8 mouse cellular contexts compared by ENCODE assay signal in genomic region chr2:74715504-74716241, GRCm38 (mm10). TPM values are rescaled to one million over a fixed set of nuclear protein-coding genes. Genes with fewer than 3 reads are reported as not detected.
A peak's percentile ranks its signal among the peaks of the same experiment; 100 is the strongest.
DNase-seq lines count a peak whose midpoint lies in the region; ATAC-seq lines count a peak whose summit lies in the region.

No protein-coding gene starts in this region.

- intact Hi-C loops in left cerebral cortex, postnatal 4 days (cut with DNase I): loop anchor here (5.0 kb wide), 5 partner anchors 247 to 872 kb away; no protein-coding TSS in a partner anchor

- peaks cover 99% of the 10 kb centered on the region for H3K27me3 ChIP-seq in midbrain, embryonic 12.5 days
- H3K27me3 ChIP-seq in stomach, embryonic 14.5 days (ENCODE audit: control insufficient read depth, insufficient read depth, low read length): peaks cover 63% of the 10 kb centered on the region

- peak; percentile 79 for ATAC-seq in midbrain, embryonic 12.5 days (ENCODE audit: low FRiP score, low read depth)
- ATAC-seq in stomach, embryonic 14.5 days (ENCODE audit: insufficient number of reproducible peaks, insufficient read depth, low FRiP score, low read depth): peak; percentile 58

- no peaks in the 10 kb centered on the region for H3K9me3 ChIP-seq in midbrain, embryonic 12.5 days
- no peaks in the 10 kb centered on the region for H3K9me3 ChIP-seq in stomach, embryonic 14.5 days (ENCODE audit: control insufficient read depth, low read depth, low read length)

- H3K36me3 ChIP-seq in midbrain, embryonic 12.5 days: no peaks in the 10 kb centered on the region
- H3K36me3 ChIP-seq in stomach, embryonic 14.5 days (ENCODE audit: control insufficient read depth, insufficient read depth, low read length): no peaks in the 10 kb centered on the region

- peak overlapping the region; percentile 18; the same call in 1 of the 2 replicates for H3K4me3 ChIP-seq in midbrain, embryonic 12.5 days
- H3K4me3 ChIP-seq in stomach, embryonic 14.5 days (ENCODE audit: low read depth, low read length): peak overlapping the region; percentile 11; the same call in 1 of the 2 replicates

- 3% methylated on average over 26 of the region's 26 CpGs for WGBS in midbrain, embryonic 12.5 days
- WGBS in stomach, embryonic 14.5 days: 3% methylated on average over 26 of the region's 26 CpGs

- H3K9ac ChIP-seq in midbrain, embryonic 12.5 days (replicated peaks): no peak overlapping the region
- no peak overlapping the region for H3K9ac ChIP-seq in stomach, embryonic 14.5 days (replicated peaks; ENCODE audit: low read depth, low read length)

- peaks cover 10% of the 10 kb centered on the region for H3K4me1 ChIP-seq in midbrain, embryonic 12.5 days
- no peaks in the 10 kb centered on the region; the same call in 1 of the 2 replicates for H3K4me1 ChIP-seq in stomach, embryonic 14.5 days (ENCODE audit: control insufficient read depth, insufficient read depth, low read length)

- peak overlapping the region; percentile 45 for H3K4me2 ChIP-seq in midbrain, embryonic 12.5 days (replicated peaks)
- H3K4me2 ChIP-seq in stomach, embryonic 14.5 days (replicated peaks; ENCODE audit: low read depth, low read length): peak overlapping the region; percentile 42

- peak; percentile 82 for DNase-seq in 3134 (ENCODE audit: extremely low read depth, insufficient read length, low spot score)
- DNase-seq in adrenal gland, adult 18-20 months (ENCODE audit: low spot score in 2 of 2): peak; percentile 93 to 95
- peak; percentile 91 for DNase-seq in embryo, embryonic 9.5 days (ENCODE audit: extremely low spot score)
- peak; percentile 81 to 91 for DNase-seq in heart, adult 18-20 months
- DNase-seq in kidney, adult 11 months: peak; percentile 85
- DNase-seq in left cerebral cortex, postnatal 4 days: peak; percentile 92

- no peak overlapping the region for H3K27ac ChIP-seq in midbrain, embryonic 12.5 days (replicated peaks)
- H3K27ac ChIP-seq in stomach, embryonic 14.5 days (ENCODE audit: low read length): no peak overlapping the region

RNA-seq across cellular contexts. Expression of gene Hoxd4, which starts 3.9 kb away (rescaled TPM):
- 10 to 100 TPM; 14.9 to 19.6 TPM for total RNA-seq in adrenal gland, adult 18-20 months (2021)
- under 1 TPM; 0.25 to 0.26 TPM for total RNA-seq in heart, adult 18-20 months (2021)
- not detected for total RNA-seq in left cerebral cortex, postnatal 4 days (2021)
- polyA plus RNA-seq in midbrain, embryonic 12.5 days (2016; fragmentation: Nextera tagmentation; extraction: Ambion mirVana): not detected in 2 replicates
- 0.81 and 0.87 TPM in 2 replicates for polyA plus RNA-seq in stomach, embryonic 14.5 days (2014; fragmentation: Nextera tagmentation; extraction: Ambion mirVana)

RNA-seq across cellular contexts. Expression of gene Hoxd3, which starts 3.9 kb away (rescaled TPM):
- total RNA-seq in adrenal gland, adult 18-20 months (2021): under 1 TPM; 0.89 to 0.90 TPM
- total RNA-seq in heart, adult 18-20 months (2021): not detected
- not detected for total RNA-seq in left cerebral cortex, postnatal 4 days (2021)
- polyA plus RNA-seq in midbrain, embryonic 12.5 days (2016; fragmentation: Nextera tagmentation; extraction: Ambion mirVana): not detected in 2 replicates
- 14.5 and 16.2 TPM in 2 replicates for polyA plus RNA-seq in stomach, embryonic 14.5 days (2014; fragmentation: Nextera tagmentation; extraction: Ambion mirVana)

RNA-seq across cellular contexts. Expression of gene Gm28230, which starts 10.9 kb away (rescaled TPM):
- 1 to 10 TPM; 1.6 to 2.8 TPM for total RNA-seq in adrenal gland, adult 18-20 months (2021)
- not detected for total RNA-seq in heart, adult 18-20 months (2021)
- total RNA-seq in left cerebral cortex, postnatal 4 days (2021): not detected
- not detected in 2 replicates for polyA plus RNA-seq in midbrain, embryonic 12.5 days (2016; fragmentation: Nextera tagmentation; extraction: Ambion mirVana)
- polyA plus RNA-seq in stomach, embryonic 14.5 days (2014; fragmentation: Nextera tagmentation; extraction: Ambion mirVana): 0.10 TPM in 1 of 2 replicates, not detected in the other

RNA-seq across cellular contexts. Expression of gene Hoxd8, which starts 11.3 kb away (rescaled TPM):
- total RNA-seq in adrenal gland, adult 18-20 months (2021): 10 to 100 TPM; 24.6 to 36.4 TPM
- 1 to 10 TPM in 1 of 2 experiments, under 1 TPM in 1; 0.65 to 2.3 TPM for total RNA-seq in heart, adult 18-20 months (2021)
- under 1 TPM; 0.22 to 0.76 TPM for total RNA-seq in left cerebral cortex, postnatal 4 days (2021)
- 0.08 and 0.15 TPM in 2 replicates for polyA plus RNA-seq in midbrain, embryonic 12.5 days (2016; fragmentation: Nextera tagmentation; extraction: Ambion mirVana)
- polyA plus RNA-seq in stomach, embryonic 14.5 days (2014; fragmentation: Nextera tagmentation; extraction: Ambion mirVana): 2.6 and 2.9 TPM in 2 replicates

RNA-seq across cellular contexts. Expression of gene Hoxd9, which starts 18.1 kb away (rescaled TPM):
- total RNA-seq in adrenal gland, adult 18-20 months (2021): 1 to 10 TPM; 3.5 to 4.3 TPM
- total RNA-seq in heart, adult 18-20 months (2021): under 1 TPM; 0.15 to 0.44 TPM
- total RNA-seq in left cerebral cortex, postnatal 4 days (2021): not detected
- polyA plus RNA-seq in midbrain, embryonic 12.5 days (2016; fragmentation: Nextera tagmentation; extraction: Ambion mirVana): not detected in 2 replicates
- polyA plus RNA-seq in stomach, embryonic 14.5 days (2014; fragmentation: Nextera tagmentation; extraction: Ambion mirVana): 0.22 and 0.41 TPM in 2 replicates

Comparison
In these comparisons a context has a peak if more than half of its experiments do, and no peak if none do; other contexts are left out.
1. RNA of gene Hoxd4, which starts 3.9 kb away (total RNA-seq): 14.9 to 19.6 TPM in adrenal gland, adult 18-20 months; 0.25 to 0.26 TPM in heart, adult 18-20 months and not detected in left cerebral cortex, postnatal 4 days; every median in the first group is over 10 times any median in the second.
2. Peak in every context shown above with its lines, with median percentiles within 50 percentile points of each other: DNase-seq.